8 mouse cellular contexts compared by ENCODE assay signal in the genomic region with DNA sequence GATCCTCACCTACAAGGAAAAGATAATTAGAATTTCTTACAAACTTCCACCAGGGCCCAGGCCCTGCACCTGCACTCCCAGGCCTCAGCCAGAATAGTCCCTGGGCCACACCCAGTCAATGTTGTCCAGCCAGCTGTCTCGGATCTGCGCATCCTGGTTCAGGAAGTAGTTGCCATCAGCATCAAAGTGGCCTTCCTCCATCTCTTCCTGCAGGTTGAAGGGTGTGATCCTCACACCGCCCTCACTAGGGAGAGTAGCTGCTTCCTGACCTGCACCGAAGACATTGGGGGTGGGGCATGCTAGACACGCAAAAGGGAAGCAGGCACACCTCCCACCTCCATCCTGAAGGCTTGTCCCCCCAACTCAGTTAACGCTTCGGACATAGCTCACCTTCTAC. TPM values are rescaled to one million over a fixed set of nuclear protein-coding genes. Genes with fewer than 3 reads are reported as not detected.
DNase-seq lines count a peak whose midpoint lies in the region; ATAC-seq and TF ChIP-seq lines count a peak whose summit lies in the region.

No protein-coding gene starts in this region.

- no peaks in the 10 kb centered on the region for H3K27me3 ChIP-seq in embryonic facial prominence, embryonic 11.5 days (ENCODE audit: control insufficient read depth, insufficient read depth, low read length)
- no peaks in the 10 kb centered on the region for H3K27me3 ChIP-seq in neural tube, embryonic 12.5 days (replicated peaks)

- no peak for DNase-seq in layer of hippocampus, adult 2 months (ENCODE audit: low spot score in 2 of 2)
- no peak for DNase-seq in layer of hippocampus, postnatal 14 days (ENCODE audit: low spot score in 2 of 2)
- no peak for DNase-seq in embryonic facial prominence, embryonic 11.5 days (ENCODE audit: low spot score)
- peak; percentile 52 for DNase-seq in induced T-regulatory cell, adult 2 months (ENCODE audit: low read depth)
- no peak for DNase-seq in Muller cell, postnatal 12 days (ENCODE audit: inconsistent ontology term)
- DNase-seq in right cerebral cortex, adult 2 months (ENCODE audit: low spot score in 2 of 2), result no peak
- no peak for DNase-seq in left cerebral cortex, adult 9 months (ENCODE audit: low spot score in 2 of 2)

- H3K9me3 ChIP-seq in embryonic facial prominence, embryonic 11.5 days (replicated peaks; ENCODE audit: control insufficient read depth, low read length), result no peaks in the 10 kb centered on the region
- no peaks in the 10 kb centered on the region for H3K9me3 ChIP-seq in neural tube, embryonic 12.5 days

- H3K4me2 ChIP-seq in embryonic facial prominence, embryonic 11.5 days (ENCODE audit: low read depth, low read length), result peak overlapping the region; percentile 67
- peak overlapping the region; percentile 88 for H3K4me2 ChIP-seq in neural tube, embryonic 12.5 days (replicated peaks)

- 78% methylated on average over 7 of the region's 7 CpGs for WGBS in embryonic facial prominence, embryonic 11.5 days
- 81% methylated on average over 7 of the region's 7 CpGs for WGBS in neural tube, embryonic 12.5 days

- peaks cover 11% of the 10 kb centered on the region for H3K36me3 ChIP-seq in embryonic facial prominence, embryonic 11.5 days (replicated peaks; ENCODE audit: control insufficient read depth, insufficient read depth, low read depth, low read length)
- H3K36me3 ChIP-seq in neural tube, embryonic 12.5 days, result peaks cover 61% of the 10 kb centered on the region

- H3K27ac ChIP-seq in layer of hippocampus, adult 2 months, result peak overlapping the region; percentile 91; the same call in 1 of the 2 replicates
- no peak overlapping the region for H3K27ac ChIP-seq in embryonic facial prominence, embryonic 11.5 days (replicated peaks; ENCODE audit: low read depth, low read length)
- no peak overlapping the region for H3K27ac ChIP-seq in neural tube, embryonic 12.5 days

- TF ChIP-seq CTCF in layer of hippocampus, adult 2 months (conservative IDR thresholded peaks at IDR 0.05), result no peak

- peak overlapping the region; percentile 74 for H3K4me3 ChIP-seq in layer of hippocampus, adult 2 months
- H3K4me3 ChIP-seq in embryonic facial prominence, embryonic 11.5 days (ENCODE audit: low read depth, low read length), result peak overlapping the region; percentile 69
- peak overlapping the region; percentile 77 for H3K4me3 ChIP-seq in neural tube, embryonic 12.5 days

- peak overlapping the region; percentile 82 for H3K9ac ChIP-seq in embryonic facial prominence, embryonic 11.5 days (replicated peaks; ENCODE audit: low read length)
- peak overlapping the region; percentile 74 for H3K9ac ChIP-seq in neural tube, embryonic 12.5 days

- ATAC-seq in embryonic facial prominence, embryonic 11.5 days (replicated peaks; ENCODE audit: insufficient number of reproducible peaks, low FRiP score, low TSS enrichment, low read depth), result no peak
- no peak for ATAC-seq in neural tube, embryonic 12.5 days (ENCODE audit: low FRiP score, low read depth)

- no peaks in the 10 kb centered on the region; the same call in 1 of the 2 replicates for H3K4me1 ChIP-seq in embryonic facial prominence, embryonic 11.5 days (ENCODE audit: control insufficient read depth, insufficient read depth, low read length)
- peaks cover 23% of the 10 kb centered on the region for H3K4me1 ChIP-seq in neural tube, embryonic 12.5 days

RNA-seq across cellular contexts. Expression of a gene that starts 1.2 kb away (rescaled TPM):
- total RNA-seq in layer of hippocampus, adult 2 months (2021), result 10 to 100 TPM; 88.4 to 97.0 TPM
- total RNA-seq in layer of hippocampus, postnatal 14 days (2021), result 10 to 100 TPM; 75.1 to 77.0 TPM
- polyA plus RNA-seq in embryonic facial prominence, embryonic 11.5 days (2014; fragmentation: Nextera tagmentation; extraction: Ambion mirVana), result 71.8 and 74.0 TPM in 2 replicates
- 86.4 and 97.3 TPM in 2 replicates for polyA plus RNA-seq in neural tube, embryonic 12.5 days (2016; fragmentation: Nextera tagmentation; extraction: Ambion mirVana)

RNA-seq across cellular contexts. Expression of a gene that starts 13.6 kb away (rescaled TPM):
- total RNA-seq in layer of hippocampus, adult 2 months (2021), result 100 to 1,000 TPM; 102 to 120 TPM
- 10 to 100 TPM; 93.6 to 97.3 TPM for total RNA-seq in layer of hippocampus, postnatal 14 days (2021)
- 15.8 and 19.2 TPM in 2 replicates for polyA plus RNA-seq in embryonic facial prominence, embryonic 11.5 days (2014; fragmentation: Nextera tagmentation; extraction: Ambion mirVana)
- polyA plus RNA-seq in neural tube, embryonic 12.5 days (2016; fragmentation: Nextera tagmentation; extraction: Ambion mirVana), result 43.4 and 45.6 TPM in 2 replicates

RNA-seq across cellular contexts. Expression of a gene that starts 14.1 kb away (rescaled TPM):
- total RNA-seq in layer of hippocampus, adult 2 months (2021), result 1 to 10 TPM; 1.3 to 1.9 TPM
- 1 to 10 TPM; 1.0 to 1.5 TPM for total RNA-seq in layer of hippocampus, postnatal 14 days (2021)
- polyA plus RNA-seq in embryonic facial prominence, embryonic 11.5 days (2014; fragmentation: Nextera tagmentation; extraction: Ambion mirVana), result 19.8 and 22.8 TPM in 2 replicates
- 54.2 and 72.8 TPM in 2 replicates for polyA plus RNA-seq in neural tube, embryonic 12.5 days (2016; fragmentation: Nextera tagmentation; extraction: Ambion mirVana)

RNA-seq across cellular contexts. Expression of a gene that starts 38.2 kb away (rescaled TPM):
- total RNA-seq in layer of hippocampus, adult 2 months (2021), result 10 to 100 TPM; 18.6 to 21.7 TPM
- total RNA-seq in layer of hippocampus, postnatal 14 days (2021), result 10 to 100 TPM; 17.8 to 18.1 TPM
- polyA plus RNA-seq in embryonic facial prominence, embryonic 11.5 days (2014; fragmentation: Nextera tagmentation; extraction: Ambion mirVana), result 20.9 and 22.5 TPM in 2 replicates
- polyA plus RNA-seq in neural tube, embryonic 12.5 days (2016; fragmentation: Nextera tagmentation; extraction: Ambion mirVana), result 67.6 and 68.9 TPM in 2 replicates

RNA-seq across cellular contexts. Expression of a gene that starts 38.3 kb away (rescaled TPM):
- total RNA-seq in layer of hippocampus, adult 2 months (2021), result 1 to 10 TPM; 5.0 to 6.3 TPM
- 1 to 10 TPM; 6.9 to 8.6 TPM for total RNA-seq in layer of hippocampus, postnatal 14 days (2021)
- 21.0 and 24.6 TPM in 2 replicates for polyA plus RNA-seq in embryonic facial prominence, embryonic 11.5 days (2014; fragmentation: Nextera tagmentation; extraction: Ambion mirVana)
- polyA plus RNA-seq in neural tube, embryonic 12.5 days (2016; fragmentation: Nextera tagmentation; extraction: Ambion mirVana), result 30.1 and 32.8 TPM in 2 replicates
